Mouse (Mus musculus) adrenal gland, postnatal 36 days (tissue): ENCODE data around the gene Tmem255b. TPM values are rescaled to one million over a fixed set of nuclear protein-coding genes. Genes with fewer than 3 reads are reported as not detected.

Experiments used
- DNase-seq, 2 experiments: peaks; one replicate each; pipeline ENCODE4 v3.0.0; 2021; ENCODE audit warnings: mixed read lengths in 1 of 2
- total RNA-seq, 2 experiments: library from RNA; stranded (reverse); gene quantifications; 2 replicates each; pipeline ENCODE4 v1.2.3; 2021

The Tmem255b gene
- total RNA-seq, 2 experiments from 2014 or later, result 0.92 to 1.1 TPM

- DNase-seq, result no peak
Measured at GRCm38 (mm10) chr8:13446456-13446855, 11.5 kb downstream of the Tmem255b start.

GRCm38 (mm10) chr8:13448145-13448544 is 13.2 kb downstream of the Tmem255b start:
- DNase-seq, result peak; percentile 66 to 77

GRCm38 (mm10) chr8:13451747-13452277 is 16.8 kb downstream of the Tmem255b start:
- DNase-seq, result no peak

DNA sequence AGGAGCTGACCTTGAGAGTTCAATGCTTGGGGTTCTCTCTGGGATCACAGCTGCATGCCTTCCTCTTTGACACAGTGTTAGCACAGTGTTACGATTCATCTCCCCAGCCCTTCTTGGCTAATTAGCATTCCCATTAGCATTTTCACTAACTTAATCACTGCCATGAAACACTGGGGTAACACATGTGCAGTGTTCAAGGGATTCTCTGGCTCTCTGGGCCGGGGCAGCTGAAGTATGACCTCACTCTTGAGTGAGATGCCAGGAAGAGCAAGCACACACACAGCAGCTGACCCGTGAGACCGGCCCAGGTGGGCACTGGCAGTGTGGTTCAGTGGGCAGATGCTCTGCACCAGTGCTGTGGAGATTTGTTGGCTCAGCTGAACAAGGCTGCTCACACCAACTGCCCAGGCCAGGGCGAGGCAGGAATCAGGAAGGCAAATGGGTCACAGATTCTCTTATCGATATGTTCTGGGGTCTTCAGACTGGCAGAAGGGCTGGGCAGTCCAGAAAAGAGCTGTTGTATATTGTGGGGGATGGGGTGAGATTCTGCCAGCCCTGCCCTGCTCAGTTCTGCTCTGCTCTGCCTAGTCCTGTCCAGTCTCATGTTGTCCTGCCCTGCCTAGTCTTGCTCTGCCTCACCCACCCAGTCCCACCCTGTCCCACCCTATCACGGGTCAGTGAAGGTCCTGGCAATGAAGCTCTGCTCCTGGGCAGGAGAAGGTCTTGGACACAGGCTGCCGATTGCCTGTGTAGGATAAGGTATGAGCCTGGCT is 19.5 kb downstream of the Tmem255b start:
- no peak for DNase-seq

DNA sequence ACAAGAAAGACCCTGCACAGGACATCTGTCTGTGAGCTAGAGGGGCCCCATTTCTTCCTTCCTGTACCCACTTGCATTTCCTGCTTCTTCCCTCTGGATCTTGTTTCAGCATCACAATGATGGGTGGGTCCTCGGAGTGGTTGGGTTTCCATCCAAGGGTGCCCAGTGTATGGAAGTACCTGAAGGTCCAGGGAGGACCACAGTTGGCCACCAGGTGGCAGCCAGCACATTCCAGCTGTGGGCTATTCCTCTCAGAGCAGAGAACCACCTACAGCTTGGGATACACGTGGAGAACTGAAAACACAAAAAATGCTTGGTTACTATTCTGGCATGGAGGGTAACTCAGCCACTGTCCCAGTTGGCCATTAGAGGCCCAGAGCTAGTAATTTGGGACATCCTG is 20.3 kb downstream of the Tmem255b start:
- peak; percentile 78 to 84 for DNase-seq

DNA sequence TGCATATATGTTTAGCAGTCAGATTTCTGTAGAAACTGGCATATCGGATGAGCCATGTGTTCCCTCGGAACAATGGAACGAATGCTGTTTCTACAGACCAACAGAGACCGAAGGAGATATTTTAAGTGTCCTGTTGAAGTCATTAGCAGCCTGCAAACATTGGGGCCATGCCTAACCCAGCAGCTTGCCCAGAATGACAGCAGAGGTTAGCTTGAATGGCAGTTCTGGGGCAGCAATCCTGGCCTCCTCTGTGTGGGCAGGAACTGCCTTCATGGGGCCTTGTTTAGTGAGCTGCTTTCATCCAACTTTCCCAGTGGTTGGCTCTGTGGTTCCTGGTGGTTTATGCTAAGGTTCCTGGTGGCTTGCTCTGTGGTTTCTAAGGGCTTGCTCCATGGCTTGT is 24.4 kb downstream of the Tmem255b start:
- no peak for DNase-seq

GRCm38 (mm10) chr8:13461085-13461765 is 26.2 kb downstream of the Tmem255b start:
- DNase-seq, result peak; percentile 71 to 81

DNA sequence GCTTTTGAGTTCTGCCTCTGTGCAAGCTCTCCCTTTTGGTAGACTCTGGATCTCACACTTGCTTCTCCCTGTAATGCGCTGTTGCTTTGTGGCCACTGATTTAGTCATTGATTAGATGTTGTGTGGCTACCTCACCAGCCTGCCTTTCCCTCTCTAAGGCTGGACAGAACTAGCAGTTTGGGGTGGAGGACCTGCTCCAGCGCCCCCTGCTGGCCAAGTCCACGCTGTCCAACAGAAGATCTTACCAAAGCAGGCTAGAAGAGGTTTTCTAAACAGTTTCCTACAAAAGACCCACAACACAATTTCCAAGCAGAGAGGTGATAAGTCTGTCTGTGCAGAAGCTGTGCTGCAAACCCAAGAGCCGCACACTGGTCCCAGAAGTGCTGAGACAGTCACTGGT is 26.9 kb downstream of the Tmem255b start:
- peak; percentile 83 to 85 for DNase-seq

GRCm38 (mm10) chr8:13462392-13462791 is 27.4 kb downstream of the Tmem255b start:
- peak; percentile 83 to 86 for DNase-seq

GRCm38 (mm10) chr8:13465324-13465723 is 30.3 kb downstream of the Tmem255b start:
- DNase-seq, result no peak

DNA sequence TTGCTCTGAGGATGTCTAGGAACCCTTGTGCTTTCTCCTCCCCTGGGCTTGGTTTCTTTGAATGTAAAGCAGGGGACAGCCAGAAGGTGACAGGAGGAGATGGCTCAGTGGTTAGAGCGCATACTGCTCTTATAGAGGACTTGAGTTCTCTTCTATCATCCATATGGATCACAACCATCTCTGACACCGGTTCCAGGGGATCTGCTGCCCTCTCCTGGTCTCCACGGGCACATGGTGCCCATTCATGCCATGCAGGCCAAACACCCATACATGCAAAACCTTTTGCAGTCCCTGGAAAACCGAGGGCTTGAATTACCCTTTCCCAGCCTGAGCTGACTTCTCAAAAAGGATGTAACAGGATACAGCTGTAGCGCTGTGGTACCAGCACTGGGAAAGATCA is 32.0 kb downstream of the Tmem255b start:
- DNase-seq, result peak; percentile 42 to 50

DNA sequence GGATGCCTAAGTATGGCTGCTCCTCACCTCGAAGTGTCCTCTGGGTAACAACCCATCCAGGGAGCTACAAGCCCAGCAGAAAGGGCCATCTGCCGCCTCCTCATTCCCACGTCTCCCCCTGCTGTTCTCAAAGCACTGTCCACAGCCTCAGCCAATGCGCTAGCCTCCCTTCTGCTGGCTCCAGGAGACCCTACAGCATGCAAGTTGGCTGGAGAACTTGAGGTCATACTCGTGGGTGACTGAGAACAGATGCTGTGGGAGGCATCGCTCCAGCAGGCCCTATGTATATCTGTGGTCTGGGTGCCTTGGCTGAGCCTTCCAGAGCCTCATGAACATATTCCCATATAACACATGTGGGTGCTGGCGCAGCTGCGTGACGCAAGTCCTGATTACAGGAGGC is 33.7 kb downstream of the Tmem255b start:
- no peak for DNase-seq

DNA sequence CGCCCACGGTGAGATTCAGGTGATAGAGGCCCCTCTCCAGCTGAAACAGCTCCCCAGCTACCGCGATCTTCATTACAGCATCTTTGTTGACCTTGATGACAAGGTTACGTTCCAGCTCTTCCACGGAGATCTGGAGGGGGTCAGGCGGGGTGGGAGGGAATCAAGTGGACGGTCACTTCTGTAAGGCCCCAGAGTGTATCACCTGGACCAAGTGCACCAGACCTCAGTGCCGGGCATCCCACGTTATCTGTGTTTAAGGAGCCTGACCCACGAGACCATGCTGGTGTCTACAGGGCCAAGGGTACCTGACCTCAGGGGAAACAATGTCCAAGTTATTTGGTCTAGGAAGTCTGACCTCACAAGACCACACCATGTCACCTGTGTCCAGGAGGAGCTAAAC is 36.5 kb downstream of the Tmem255b start:
- no peak for DNase-seq

DNA sequence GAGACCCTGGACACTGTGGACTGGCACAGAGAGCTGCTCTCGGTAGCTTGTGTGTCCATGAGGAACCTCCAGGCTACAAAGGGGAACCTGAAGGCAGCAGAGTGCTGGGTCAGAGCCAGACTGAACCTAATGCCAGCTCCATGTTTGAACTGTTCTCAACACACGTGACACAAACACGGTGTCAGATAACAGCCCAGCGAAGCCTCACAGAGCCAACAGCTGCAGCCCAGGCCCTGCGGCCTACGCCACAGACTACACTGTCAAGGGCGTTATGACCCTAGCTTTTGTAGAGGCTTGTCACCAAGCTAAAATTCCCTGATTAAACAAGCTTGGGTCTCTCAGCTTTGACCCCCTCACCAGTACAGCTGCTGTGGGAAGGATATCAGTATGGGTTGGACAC is 37.3 kb downstream of the Tmem255b start:
- peak in 1 of 2 experiments; percentile 53 for DNase-seq

GRCm38 (mm10) chr8:13475892-13476291 is 40.9 kb downstream of the Tmem255b start:
- DNase-seq, result no peak

- peak; percentile 27 to 64 for DNase-seq
Measured at GRCm38 (mm10) chr8:13481089-13481554, 46.1 kb downstream of the Tmem255b start.

- peak; percentile 59 to 64 for DNase-seq
Measured at GRCm38 (mm10) chr8:13481596-13481995, 46.6 kb downstream of the Tmem255b start.

GRCm38 (mm10) chr8:13482101-13482801 is 47.3 kb downstream of the Tmem255b start:
- DNase-seq, result peak; percentile 43 to 62

DNA sequence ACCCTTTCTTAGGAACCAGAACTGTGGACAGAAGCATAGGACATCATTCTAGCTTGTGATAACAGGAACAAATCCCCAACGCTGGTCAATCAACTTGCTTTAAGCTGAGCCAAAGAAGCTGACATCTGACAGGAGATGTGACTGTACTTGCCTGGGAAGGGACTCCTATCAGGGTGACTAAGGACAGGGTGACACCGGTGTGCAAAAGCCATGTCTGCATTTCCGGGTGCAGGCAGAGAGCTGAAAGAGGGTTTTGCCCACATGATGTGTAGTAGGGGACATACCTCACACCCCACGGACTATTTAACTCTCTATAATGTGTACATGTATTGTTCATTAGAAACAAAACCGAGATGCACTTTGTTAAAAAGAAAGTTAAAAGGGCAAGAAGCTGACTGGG is 48.2 kb downstream of the Tmem255b start:
- no peak for DNase-seq

- DNase-seq, result no peak
Measured at GRCm38 (mm10) chr8:13489351-13489750, 54.4 kb downstream of the Tmem255b start.

DNA sequence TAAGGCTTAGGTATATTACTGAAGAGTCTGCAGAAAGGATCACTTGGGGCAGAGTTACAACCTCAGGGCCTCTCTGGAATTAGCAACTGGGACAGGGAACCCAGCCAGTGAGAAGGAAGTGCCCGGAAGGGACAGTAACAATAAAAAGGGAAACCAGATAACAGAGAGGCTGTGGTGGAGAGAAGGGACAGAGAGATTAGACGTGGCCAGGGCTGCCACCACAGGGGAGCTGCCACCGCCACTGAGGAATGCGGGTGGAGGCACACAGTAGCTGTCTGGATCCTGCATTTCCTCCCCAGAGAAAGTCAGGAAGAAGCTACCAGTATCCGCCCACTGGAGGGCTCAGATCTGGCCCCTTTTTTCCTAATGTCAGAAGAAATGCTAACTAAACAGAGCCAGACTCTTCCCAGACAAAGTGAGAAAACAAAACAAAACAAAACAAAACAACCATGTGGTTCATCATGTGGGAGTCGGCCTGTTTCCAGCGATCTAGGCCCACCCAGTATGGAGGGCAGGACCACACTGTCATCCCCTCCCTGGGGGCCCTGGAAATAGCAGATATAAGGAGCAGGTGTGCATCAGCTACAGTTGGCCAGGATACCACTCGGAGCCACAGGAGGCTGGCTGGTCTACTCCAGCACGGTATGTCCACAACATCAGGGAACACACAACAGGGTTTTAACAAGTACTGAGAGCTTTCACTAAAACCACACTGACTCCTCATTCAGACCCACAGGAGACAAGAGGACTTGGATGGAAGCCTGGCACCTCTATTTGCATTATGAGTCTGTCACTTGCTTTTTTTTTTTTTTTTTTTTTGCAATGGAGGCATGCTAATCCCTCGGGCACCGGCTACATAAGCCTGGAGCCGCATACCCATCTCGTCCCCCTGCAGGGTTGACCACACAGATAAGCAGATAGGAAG is 55.3 kb downstream of the Tmem255b start:
- DNase-seq, result peak in 1 of 2 experiments; percentile 34
